Mouse (Mus musculus) central nervous system, embryonic 14 days (tissue): ENCODE results near the gene Topaz1. TPM values are rescaled to one million over a fixed set of nuclear protein-coding genes. Genes with fewer than 3 reads are reported as not detected.

Experiments used
- polyA plus RNA-seq: library from polyadenylated mRNA; depleted of rRNA; stranded (reverse); fragments of >200 nt; gene quantifications from 2 replicates; pipeline ENCODE4 v1.2.3, GENCODE M21; 2012; rRNA removed

The Topaz1 gene
- not detected in 2 replicates for polyA plus RNA-seq

GRCm38 (mm10) chr9:122747060-122747459 lies at the start of gene Topaz1:
Topaz1 (plus strand) TSS chr9:122747346.

DNA sequence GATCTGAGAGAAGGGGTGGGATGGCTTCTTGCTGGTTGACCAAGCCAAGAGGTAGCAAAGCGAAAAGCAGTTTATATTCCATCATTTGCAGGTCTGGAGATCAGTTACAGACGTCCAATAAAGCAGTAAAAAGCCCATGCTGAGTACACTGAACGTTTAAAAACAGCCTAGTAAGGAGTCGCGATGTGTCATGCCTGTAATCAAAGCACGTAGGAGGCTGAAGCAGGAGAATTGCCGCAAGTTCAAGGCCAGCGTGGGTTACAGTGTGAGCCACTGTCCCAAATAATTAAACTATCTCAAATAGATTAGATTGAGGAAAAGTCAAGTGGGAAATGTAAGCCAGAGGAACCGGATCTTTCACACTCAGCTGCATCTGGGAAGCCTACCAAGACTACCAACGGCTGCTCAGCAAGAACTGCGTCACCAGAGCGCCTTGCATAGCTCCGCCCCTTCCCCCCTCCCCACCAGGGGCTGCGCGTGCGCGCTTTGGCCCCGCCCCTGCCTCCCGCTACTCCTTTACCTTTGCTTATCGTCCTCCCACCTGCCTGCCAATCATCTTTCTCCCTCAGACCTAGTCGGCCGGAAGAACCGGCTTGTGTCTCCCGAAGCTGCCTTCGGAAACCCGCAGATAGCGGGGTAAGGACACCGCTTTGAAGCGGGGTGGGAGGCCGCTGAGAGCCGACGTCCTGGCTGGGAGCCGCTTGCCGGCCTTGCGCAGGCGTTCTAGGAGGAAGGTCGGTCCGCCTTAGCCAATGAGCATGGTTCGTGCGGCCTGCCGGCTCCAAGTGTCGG lies 58.1 kb downstream of the Topaz1 start, which contains the start of gene Tcaim:
Gene Tcaim, plus strand, starts transcription at position 487 of the 792 bp plus-strand sequence.

GRCm38 (mm10) chr9:122843760-122844159 lies 96.6 kb downstream of the Topaz1 start, which contains the start of gene Gm35549:
Gm35549 (minus strand) TSS chr9:122844035.

Other genes starting within 250 kb of the Topaz1 start
- 5.8 and 6.1 TPM in 2 replicates for gene Tcaim, start 58.2 kb downstream of the Topaz1 start, polyA plus RNA-seq
- gene Gm35549, start 96.7 kb downstream of the Topaz1 start, polyA plus RNA-seq: not detected in 2 replicates
- 187 and 190 TPM in 2 replicates for gene Zfp445, start 118.7 kb downstream of the Topaz1 start, polyA plus RNA-seq
- 7.5 and 8.8 TPM in 2 replicates for gene Zkscan7, start 138.3 kb downstream of the Topaz1 start, polyA plus RNA-seq
- gene Zfp105, start 175.7 kb downstream of the Topaz1 start, polyA plus RNA-seq: 14.2 and 15.0 TPM in 2 replicates
- 19.4 and 20.4 TPM in 2 replicates for gene 1110059G10Rik, start 203.7 kb downstream of the Topaz1 start, polyA plus RNA-seq
- 26.2 and 30.5 TPM in 2 replicates for gene Kif15, start 203.7 kb downstream of the Topaz1 start, polyA plus RNA-seq